Mouse (Mus musculus): ENCODE measurements around the gene Pkhd1. TPM values are rescaled to one million over a fixed set of nuclear protein-coding genes. Genes with fewer than 3 reads are reported as not detected.

Pkhd1 gene
- polyA plus RNA-seq, 1 experiment from 2014 or later, result 6.4 TPM

DNA sequence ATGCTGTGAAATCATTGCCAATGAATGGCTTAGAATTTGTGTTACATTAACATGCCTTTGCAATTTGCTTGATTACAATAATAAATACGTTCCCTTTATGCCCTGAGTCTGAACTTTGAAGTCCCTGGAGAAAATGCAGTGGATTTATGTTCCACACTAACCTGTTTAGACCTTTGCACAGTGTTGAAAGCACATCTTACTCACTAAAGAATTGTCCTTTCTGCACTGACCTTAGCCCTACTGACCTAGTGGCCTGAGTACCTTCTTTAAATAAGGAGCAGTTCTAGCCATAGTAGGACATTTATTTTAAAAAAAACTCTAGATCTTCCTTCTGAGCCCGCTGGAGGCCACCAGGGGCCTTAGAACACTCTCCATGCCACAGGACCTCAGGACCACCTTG lies 467.8 kb downstream of the Pkhd1 start:
- no peak overlapping the region for H3K27ac ChIP-seq
- DNase-seq (ENCODE audit: low spot score) (no peak), ATAC-seq (replicated peaks; ENCODE audit: low FRiP score, low read depth) (no peak)
- no peak overlapping the region for H3K4me3 ChIP-seq (replicated peaks; ENCODE audit: low read depth, low read length)
- no peak overlapping the region for H3K4me2 ChIP-seq (ENCODE audit: low read length)
- H3K9me3 ChIP-seq (replicated peaks; ENCODE audit: low read length), result no peaks in the 10 kb centered on the region
- TF ChIP-seq CTCF (IDR thresholded peaks at IDR 0.05; ENCODE audit: low read depth), result no peak
- H3K36me3 ChIP-seq (ENCODE audit: insufficient read depth, low read length), result no peaks in the 10 kb centered on the region
- H3K27me3 ChIP-seq (ENCODE audit: insufficient read depth, low read length), result no peaks in the 10 kb centered on the region
- no peaks in the 10 kb centered on the region for H3K4me1 ChIP-seq (replicated peaks; ENCODE audit: insufficient read depth, low read length)
- no peak overlapping the region for H3K9ac ChIP-seq (ENCODE audit: low read depth, low read length)
- 62% methylated on average over 2 of the region's 2 CpGs for WGBS

DNA sequence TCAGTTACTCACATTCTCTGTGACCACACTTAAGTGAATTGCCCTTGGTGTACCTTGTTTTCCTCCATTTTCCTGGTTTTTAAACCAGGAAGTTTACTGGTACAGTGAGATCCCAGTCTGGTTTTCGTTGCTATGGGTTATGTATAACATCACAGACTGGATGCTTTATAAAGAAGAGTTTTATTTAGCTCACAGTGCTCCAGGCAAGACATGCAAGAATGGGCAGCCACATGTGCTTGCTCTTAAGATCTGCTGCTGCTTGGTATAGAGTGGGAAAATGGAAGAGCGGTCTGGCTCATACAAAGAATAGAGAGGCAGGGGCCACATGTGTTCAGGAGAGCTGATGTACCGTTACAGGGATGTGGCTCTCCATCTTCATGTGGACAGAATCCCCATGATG lies 481.7 kb downstream of the Pkhd1 start:
- no peaks in the 10 kb centered on the region for H3K4me1 ChIP-seq (replicated peaks; ENCODE audit: insufficient read depth, low read length)

DNA sequence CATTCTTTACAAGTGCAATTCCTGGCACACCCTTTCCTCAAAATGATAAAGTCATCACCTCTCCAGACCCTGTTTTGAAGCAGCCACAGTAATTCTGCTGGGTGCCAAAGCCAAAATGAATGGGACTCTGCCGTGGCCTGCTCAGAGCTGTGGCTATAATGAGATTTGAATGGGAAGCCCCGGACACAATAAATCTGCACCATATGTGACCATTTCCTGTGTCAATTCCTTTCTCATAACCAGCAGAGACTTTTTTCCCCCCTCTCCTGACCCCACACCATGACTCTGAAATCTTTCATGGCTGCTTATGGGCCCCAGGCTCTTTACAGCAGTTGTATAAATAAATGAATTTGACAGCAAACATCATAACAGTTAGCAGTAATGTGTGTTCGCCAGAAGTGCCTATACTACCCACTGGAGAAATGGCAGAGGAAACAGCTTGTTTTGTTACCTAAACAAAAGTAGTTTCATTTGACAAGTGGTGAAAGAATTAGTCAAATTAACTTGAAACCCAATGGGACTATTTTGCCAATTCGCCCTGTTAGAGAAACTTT lies 482.7 kb downstream of the Pkhd1 start:
- Histone ChIP-seq H3K4me1 (replicated peaks; ENCODE audit: insufficient read depth, low read length) (no peaks in the 10 kb centered on the region), H3K27ac (no peak overlapping the region), H3K9me3 (replicated peaks; ENCODE audit: low read length) (no peaks in the 10 kb centered on the region), H3K4me3 (replicated peaks; ENCODE audit: low read depth, low read length) (no peak overlapping the region), H3K36me3 (ENCODE audit: insufficient read depth, low read length) (no peaks in the 10 kb centered on the region), H3K27me3 (ENCODE audit: insufficient read depth, low read length) (no peaks in the 10 kb centered on the region), H3K4me2 (ENCODE audit: low read length) (no peak overlapping the region), H3K9ac (ENCODE audit: low read depth, low read length) (no peak overlapping the region)
- DNase-seq (ENCODE audit: low spot score) (no peak), ATAC-seq (replicated peaks; ENCODE audit: low FRiP score, low read depth) (no peak)
- 44% methylated on average over 4 of the region's 4 CpGs for WGBS
- no peak for TF ChIP-seq CTCF (IDR thresholded peaks at IDR 0.05; ENCODE audit: low read depth)

More for the DNA sequence above, 481.7 kb downstream of the Pkhd1 start:
- no peak overlapping the region for H3K27ac ChIP-seq
- no peaks in the 10 kb centered on the region for H3K9me3 ChIP-seq (replicated peaks; ENCODE audit: low read length)
- DNase-seq (ENCODE audit: low spot score), result no peak
- 81% methylated on average over 3 of the region's 3 CpGs for WGBS
- no peaks in the 10 kb centered on the region for H3K36me3 ChIP-seq (ENCODE audit: insufficient read depth, low read length)
- ATAC-seq (replicated peaks; ENCODE audit: low FRiP score, low read depth), result no peak
- no peak overlapping the region for H3K4me3 ChIP-seq (replicated peaks; ENCODE audit: low read depth, low read length)
- no peaks in the 10 kb centered on the region for H3K27me3 ChIP-seq (ENCODE audit: insufficient read depth, low read length)
- TF ChIP-seq CTCF (IDR thresholded peaks at IDR 0.05; ENCODE audit: low read depth), result no peak
- no peak overlapping the region for H3K4me2 ChIP-seq (ENCODE audit: low read length)
- no peak overlapping the region for H3K9ac ChIP-seq (ENCODE audit: low read depth, low read length)

DNA sequence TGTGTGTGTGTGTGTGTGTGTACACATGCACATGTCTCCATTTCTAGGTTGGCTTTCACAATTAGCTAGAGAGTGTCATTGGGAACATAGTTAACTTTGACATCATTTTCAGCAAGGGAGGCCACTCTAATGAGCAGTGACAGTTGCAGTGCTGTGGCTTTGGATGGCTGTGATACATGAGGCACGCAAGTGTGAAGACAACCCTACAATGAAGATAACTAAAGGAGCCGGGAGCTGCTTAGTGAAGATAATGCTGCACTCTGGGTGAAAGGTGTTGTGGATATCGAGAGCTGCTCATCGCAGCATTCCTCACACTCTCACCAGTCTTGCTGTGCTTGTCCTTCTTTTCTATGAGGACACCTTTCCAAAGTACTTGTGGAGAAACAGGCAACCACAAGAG lies 484.2 kb downstream of the Pkhd1 start:
- H3K9ac ChIP-seq (ENCODE audit: low read depth, low read length), result no peak overlapping the region
- H3K27me3 ChIP-seq (ENCODE audit: insufficient read depth, low read length), result no peaks in the 10 kb centered on the region
- ATAC-seq (replicated peaks; ENCODE audit: low FRiP score, low read depth) (no peak), DNase-seq (ENCODE audit: low spot score) (no peak)
- H3K4me1 ChIP-seq (replicated peaks; ENCODE audit: insufficient read depth, low read length), result no peaks in the 10 kb centered on the region
- H3K27ac ChIP-seq, result no peak overlapping the region
- H3K4me3 ChIP-seq (replicated peaks; ENCODE audit: low read depth, low read length), result no peak overlapping the region
- H3K4me2 ChIP-seq (ENCODE audit: low read length), result no peak overlapping the region
- no peak for TF ChIP-seq CTCF (IDR thresholded peaks at IDR 0.05; ENCODE audit: low read depth)
- 86% methylated on average over 4 of the region's 4 CpGs for WGBS
- H3K36me3 ChIP-seq (ENCODE audit: insufficient read depth, low read length), result no peaks in the 10 kb centered on the region
- no peaks in the 10 kb centered on the region for H3K9me3 ChIP-seq (replicated peaks; ENCODE audit: low read length)

DNA sequence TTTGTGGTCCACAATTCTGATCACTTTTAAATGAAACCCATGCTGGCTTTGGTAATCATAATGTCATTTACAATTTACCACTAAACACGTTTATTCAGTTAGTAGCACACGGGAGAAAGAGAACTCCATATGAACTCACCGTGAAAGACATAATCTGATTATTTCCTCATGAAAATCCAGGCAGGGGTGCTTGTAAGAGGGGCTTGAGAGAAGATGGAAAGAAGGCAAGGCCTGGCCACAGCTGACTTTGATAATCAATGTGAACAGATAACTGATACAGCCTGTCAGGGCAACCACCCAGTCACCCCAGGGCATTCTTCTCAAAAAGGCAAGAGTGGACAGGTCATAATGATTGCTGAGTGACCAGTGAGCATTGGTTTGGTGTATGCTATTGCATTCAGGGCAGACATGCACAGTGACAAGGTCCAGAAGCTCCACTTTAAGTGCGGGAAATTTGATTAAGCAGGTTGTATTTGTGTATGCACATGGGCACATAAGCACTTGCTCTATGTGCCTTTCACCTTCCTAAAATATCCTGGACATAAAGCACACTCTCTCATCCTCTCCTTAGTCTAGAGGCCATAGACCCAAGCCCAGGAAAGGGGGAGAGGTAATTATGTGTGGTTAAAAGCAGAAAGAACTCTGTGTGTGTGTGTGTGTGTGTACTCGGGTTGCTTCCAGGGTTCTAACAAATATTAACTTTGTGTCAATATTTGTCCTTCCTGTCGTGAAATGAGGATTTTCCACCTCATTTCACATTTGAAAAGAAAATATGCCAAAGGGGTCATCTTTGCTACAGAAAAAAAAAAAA lies 485.9 kb downstream of the Pkhd1 start:
- H3K4me3 ChIP-seq (replicated peaks; ENCODE audit: low read depth, low read length), result no peak overlapping the region
- DNase-seq (ENCODE audit: low spot score) (no peak), ATAC-seq (replicated peaks; ENCODE audit: low FRiP score, low read depth) (no peak)
- no peaks in the 10 kb centered on the region for H3K9me3 ChIP-seq (replicated peaks; ENCODE audit: low read length)
- H3K4me1 ChIP-seq (replicated peaks; ENCODE audit: insufficient read depth, low read length), result no peaks in the 10 kb centered on the region
- no peaks in the 10 kb centered on the region for H3K36me3 ChIP-seq (ENCODE audit: insufficient read depth, low read length)
- H3K27me3 ChIP-seq (ENCODE audit: insufficient read depth, low read length), result no peaks in the 10 kb centered on the region
- TF ChIP-seq CTCF (IDR thresholded peaks at IDR 0.05; ENCODE audit: low read depth), result no peak
- no peak overlapping the region for H3K9ac ChIP-seq (ENCODE audit: low read depth, low read length)
- H3K27ac ChIP-seq, result no peak overlapping the region
- H3K4me2 ChIP-seq (ENCODE audit: low read length), result no peak overlapping the region
- WGBS, result 64% methylated on average over 6 of the region's 6 CpGs

GRCm38 (mm10) chr1:20117331-20117730 lies 500.5 kb downstream of the Pkhd1 start:
- H3K9me3 ChIP-seq (replicated peaks; ENCODE audit: low read length), result no peaks in the 10 kb centered on the region
- DNase-seq (ENCODE audit: low spot score) (no peak), ATAC-seq (replicated peaks; ENCODE audit: low FRiP score, low read depth) (no peak)
- H3K4me2 ChIP-seq (ENCODE audit: low read length), result no peak overlapping the region
- no peaks in the 10 kb centered on the region for H3K4me1 ChIP-seq (replicated peaks; ENCODE audit: insufficient read depth, low read length)
- H3K27ac ChIP-seq, result no peak overlapping the region
- no peaks in the 10 kb centered on the region for H3K36me3 ChIP-seq (ENCODE audit: insufficient read depth, low read length)
- H3K27me3 ChIP-seq (ENCODE audit: insufficient read depth, low read length), result no peaks in the 10 kb centered on the region
- WGBS, result 73% methylated on average over 1 of the region's 1 CpGs
- TF ChIP-seq CTCF (IDR thresholded peaks at IDR 0.05; ENCODE audit: low read depth), result no peak
- no peak overlapping the region for H3K9ac ChIP-seq (ENCODE audit: low read depth, low read length)
- H3K4me3 ChIP-seq (replicated peaks; ENCODE audit: low read depth, low read length), result no peak overlapping the region
